Mouse (Mus musculus): ENCODE results near the gene Lzts3.

DNA sequence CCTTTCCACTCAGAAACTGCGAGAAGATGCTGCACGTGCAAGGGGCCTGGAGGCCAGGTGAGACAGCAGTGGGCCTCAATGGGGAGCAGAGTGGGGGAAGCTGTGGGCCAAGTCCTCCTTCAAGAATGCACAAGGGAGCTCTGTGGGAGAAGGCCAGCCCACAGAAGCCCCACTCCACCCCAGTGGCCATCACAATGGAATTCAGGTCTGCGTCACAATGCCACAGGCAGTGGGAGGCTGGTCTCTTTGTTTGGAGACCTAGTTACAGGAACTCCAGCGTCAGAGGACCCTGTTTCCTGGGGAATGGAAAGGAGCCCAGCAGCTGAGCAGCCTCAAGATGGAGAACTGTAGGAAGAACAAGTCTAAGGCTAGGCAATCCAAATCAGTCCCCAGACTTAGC lies 53.4 kb downstream of the Lzts3 start:
- TF ChIP-seq CTCF (IDR thresholded peaks at IDR 0.05) = no peak
- no peak for TF ChIP-seq POLR2A (IDR thresholded peaks at IDR 0.05; ENCODE audit: insufficient read depth, low read depth, low read length)
